Mouse (Mus musculus): ENCODE measurements around the gene Apoa5. TPM values are rescaled to one million over a fixed set of nuclear protein-coding genes. Genes with fewer than 3 reads are reported as not detected.

Gene Apoa5
- total RNA-seq, 2 experiments from 2014 or later: not detected

DNA sequence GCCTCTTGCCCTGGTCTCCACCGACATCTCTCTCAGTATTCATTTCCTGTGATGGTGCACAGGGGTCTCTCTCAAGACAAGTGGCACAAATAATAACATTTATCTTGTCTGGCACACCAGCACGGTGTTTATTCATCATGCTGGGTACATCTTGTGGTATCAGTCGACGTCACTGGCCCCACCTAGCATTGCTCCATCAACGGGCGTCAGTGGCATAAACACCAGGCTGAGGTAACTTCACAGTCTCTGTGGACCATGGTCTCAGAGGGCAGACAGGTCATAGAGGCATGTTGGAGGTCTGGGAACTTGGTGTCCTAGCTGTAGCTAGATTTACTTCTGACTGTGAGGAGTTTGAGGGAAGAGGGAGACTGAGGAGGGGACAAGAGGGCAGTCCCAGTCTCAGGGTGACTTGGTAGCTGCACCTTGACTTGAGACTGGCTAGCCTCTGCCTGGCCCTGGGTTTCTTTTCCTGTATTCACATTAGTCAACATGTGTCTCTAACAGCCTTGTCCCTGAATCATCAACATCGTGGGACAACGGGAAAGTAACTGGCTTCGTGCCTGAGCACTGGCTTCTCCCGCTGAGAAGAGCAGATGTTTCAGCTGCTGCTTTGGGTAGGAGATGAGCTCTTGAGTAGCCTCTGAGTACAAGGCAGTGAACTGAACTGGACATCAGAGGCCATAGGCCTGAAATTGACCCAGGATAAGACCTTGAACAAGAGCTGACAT is 11.6 kb upstream of the Apoa5 start:
- intact Hi-C loops (cut with DNase I): no loop called here
- peak in 1 of 2 experiments; percentile 44 for DNase-seq (ENCODE audit: extremely low spot score in 1 of 2, low spot score in 2 of 2)

GRCm38 (mm10) chr9:46257546-46257945 is 10.9 kb upstream of the Apoa5 start:
- DNase-seq (ENCODE audit: extremely low spot score in 1 of 2, low spot score in 2 of 2): no peak
- intact Hi-C loops (cut with DNase I): no loop called here

DNA sequence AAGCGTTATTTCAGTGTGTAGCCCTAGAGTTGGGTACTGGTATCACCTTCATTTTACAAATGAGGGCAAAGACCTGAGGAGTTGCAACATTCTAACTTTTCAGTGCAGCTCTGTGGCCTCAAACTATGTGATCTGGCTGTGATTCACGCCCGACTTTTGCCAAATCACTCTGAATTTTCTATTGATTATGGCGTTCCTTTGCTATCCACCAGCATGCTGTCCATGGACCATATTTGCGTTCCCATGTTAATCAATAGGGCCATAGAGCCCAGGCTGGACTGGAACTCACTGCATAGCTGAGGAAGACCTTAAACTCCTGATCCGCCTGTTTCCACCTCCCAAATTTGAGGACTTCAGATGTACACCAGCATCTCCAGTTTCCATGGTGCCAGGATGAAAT is 9.3 kb upstream of the Apoa5 start:
- DNase-seq (ENCODE audit: extremely low spot score in 1 of 2, low spot score in 2 of 2): no peak
- intact Hi-C loops (cut with DNase I): no loop called here

GRCm38 (mm10) chr9:46261131-46261530 is 7.3 kb upstream of the Apoa5 start:
- no peak for DNase-seq (ENCODE audit: extremely low spot score in 1 of 2, low spot score in 2 of 2)
- intact Hi-C loops (cut with DNase I): no loop called here

DNA sequence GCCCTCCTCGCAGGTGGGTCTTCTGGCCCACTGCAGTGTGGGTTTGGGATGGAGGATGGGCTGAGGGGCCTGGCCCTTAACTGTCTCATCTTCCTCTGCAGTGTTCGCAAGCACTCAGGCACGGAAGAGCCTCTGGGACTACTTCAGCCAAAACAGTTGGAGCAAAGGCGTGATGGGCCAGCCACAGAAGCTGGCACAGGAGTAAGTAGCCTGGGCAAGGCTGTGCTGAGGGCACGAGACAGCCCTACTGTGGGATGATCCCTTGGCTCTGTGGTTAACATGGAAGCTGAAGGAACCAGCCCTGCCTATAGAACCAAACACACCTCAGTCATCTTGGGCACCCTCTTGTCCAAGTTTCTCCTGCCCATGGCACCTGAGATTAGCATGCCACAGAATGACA is 692 bp downstream of the Apoa5 start:
- intact Hi-C loops (cut with DNase I): no loop called here
- no peak for DNase-seq (ENCODE audit: extremely low spot score in 1 of 2, low spot score in 2 of 2)

GRCm38 (mm10) chr9:46270782-46271181 is 2.3 kb downstream of the Apoa5 start:
- intact Hi-C loops (cut with DNase I): no loop called here
- no peak for DNase-seq (ENCODE audit: extremely low spot score in 1 of 2, low spot score in 2 of 2)

DNA sequence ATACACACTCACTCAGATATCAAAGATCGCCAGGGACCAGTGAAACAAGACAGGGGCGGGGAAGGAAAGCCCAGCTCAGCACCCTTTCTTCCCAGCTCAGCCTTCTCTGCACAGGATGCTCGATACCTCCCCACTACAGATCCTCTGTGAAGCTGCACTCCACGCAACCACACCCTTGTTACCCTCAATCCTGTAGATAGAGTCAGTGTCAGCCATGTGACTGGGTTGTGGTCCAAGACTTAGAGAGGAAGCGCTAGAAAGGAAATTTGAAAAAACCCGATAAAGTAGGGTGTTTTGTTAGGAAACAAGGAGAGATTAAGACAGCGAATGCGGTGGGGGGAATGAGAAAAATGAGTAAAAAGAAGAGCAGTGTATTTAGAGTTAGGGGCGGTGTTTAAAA is 3.6 kb downstream of the Apoa5 start:
- no peak for DNase-seq (ENCODE audit: extremely low spot score in 1 of 2, low spot score in 2 of 2)
- intact Hi-C loops (cut with DNase I): no loop called here

- DNase-seq (ENCODE audit: extremely low spot score in 1 of 2, low spot score in 2 of 2): peak; percentile 88 to 93
- intact Hi-C loops (cut with DNase I): no loop called here
Observed at GRCm38 (mm10) chr9:46272677-46273454, 4.4 kb downstream of the Apoa5 start, which contains the start of gene Zpr1. Gene Zpr1 (plus strand): TSS chr9:46273064.

GRCm38 (mm10) chr9:46274494-46274893 is 6.1 kb downstream of the Apoa5 start:
- intact Hi-C loops (cut with DNase I): no loop called here

GRCm38 (mm10) chr9:46282631-46283436 is 14.4 kb downstream of the Apoa5 start, which contains the start of gene Bud13:
Gene Bud13 (plus strand): TSS chr9:46283008.
- intact Hi-C loops (cut with DNase I): no loop called here
- peak; percentile 88 to 95 for DNase-seq (ENCODE audit: extremely low spot score in 1 of 2, low spot score in 2 of 2)

More at GRCm38 (mm10) chr9:46274494-46274893, 6.1 kb downstream of the Apoa5 start:
- no peak for DNase-seq (ENCODE audit: extremely low spot score in 1 of 2, low spot score in 2 of 2)

GRCm38 (mm10) chr9:46298381-46298780 is 29.9 kb downstream of the Apoa5 start:
- no peak for DNase-seq (ENCODE audit: extremely low spot score in 1 of 2, low spot score in 2 of 2)
- intact Hi-C loops (cut with DNase I): no loop called here

DNA sequence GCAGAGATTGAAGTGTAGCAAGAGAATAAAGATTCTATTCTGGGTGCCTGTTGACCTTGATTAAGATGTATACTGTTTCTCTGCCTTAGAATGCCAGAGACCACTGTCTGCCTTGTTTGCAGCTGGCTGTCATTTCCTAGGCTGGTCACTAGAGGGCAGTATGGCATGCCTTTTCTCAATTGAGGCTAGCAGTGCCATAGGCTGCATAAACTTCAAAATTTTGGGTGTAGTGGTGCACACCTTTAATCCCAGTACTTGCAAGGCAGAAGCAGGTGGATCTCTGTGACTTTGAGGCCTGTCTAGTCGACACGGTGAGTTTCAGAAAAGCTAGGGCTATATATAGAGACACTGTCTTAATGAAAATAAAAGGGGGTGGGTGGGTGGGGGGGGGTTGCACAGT is 33.7 kb downstream of the Apoa5 start:
- DNase-seq (ENCODE audit: extremely low spot score in 1 of 2, low spot score in 2 of 2): peak; percentile 50 to 59
- intact Hi-C loops (cut with DNase I): no loop called here

DNA sequence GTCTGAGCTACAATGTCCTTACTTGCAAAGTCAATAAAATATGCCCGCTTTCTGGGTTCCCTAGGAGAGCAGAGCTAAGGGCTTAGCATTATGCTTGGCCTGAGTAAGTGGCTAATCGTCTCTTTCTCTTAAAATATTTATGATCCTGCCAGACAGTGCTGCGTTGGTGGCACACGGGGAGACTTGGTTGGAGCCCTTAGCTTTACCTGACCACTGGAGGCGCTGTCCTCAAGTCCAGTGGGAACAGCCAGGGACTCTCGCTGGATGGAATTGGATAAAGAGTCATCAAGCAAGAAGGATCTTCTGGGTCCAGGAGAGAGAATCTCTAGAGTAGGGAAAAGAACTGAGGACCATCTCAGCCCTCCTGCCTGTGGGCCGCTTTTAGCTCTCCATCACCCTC is 40.7 kb downstream of the Apoa5 start:
- intact Hi-C loops (cut with DNase I): no loop called here
- DNase-seq (ENCODE audit: extremely low spot score in 1 of 2, low spot score in 2 of 2): no peak

DNA sequence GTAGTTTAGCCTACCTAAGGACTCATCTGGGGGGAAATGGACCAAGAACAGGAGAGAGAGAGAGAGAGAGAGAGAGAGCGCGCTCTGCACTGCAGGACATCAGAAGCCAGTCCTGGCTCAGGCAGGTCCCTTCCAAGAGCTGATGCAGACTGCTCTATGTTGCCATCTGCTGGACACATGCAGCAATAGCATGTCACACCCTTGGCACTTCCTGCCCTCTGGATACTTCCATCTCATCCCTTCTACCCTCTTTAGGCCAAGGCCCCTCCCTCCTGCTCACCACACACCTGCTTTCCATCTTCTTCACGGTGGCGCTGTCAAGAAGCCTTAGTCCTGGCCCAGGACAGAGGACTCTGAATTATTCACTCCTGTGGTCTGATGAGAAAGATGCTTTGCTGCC is 46.1 kb downstream of the Apoa5 start:
- intact Hi-C loops (cut with DNase I): no loop called here
- peak; percentile 39 to 68 for DNase-seq (ENCODE audit: extremely low spot score in 1 of 2, low spot score in 2 of 2)

DNA sequence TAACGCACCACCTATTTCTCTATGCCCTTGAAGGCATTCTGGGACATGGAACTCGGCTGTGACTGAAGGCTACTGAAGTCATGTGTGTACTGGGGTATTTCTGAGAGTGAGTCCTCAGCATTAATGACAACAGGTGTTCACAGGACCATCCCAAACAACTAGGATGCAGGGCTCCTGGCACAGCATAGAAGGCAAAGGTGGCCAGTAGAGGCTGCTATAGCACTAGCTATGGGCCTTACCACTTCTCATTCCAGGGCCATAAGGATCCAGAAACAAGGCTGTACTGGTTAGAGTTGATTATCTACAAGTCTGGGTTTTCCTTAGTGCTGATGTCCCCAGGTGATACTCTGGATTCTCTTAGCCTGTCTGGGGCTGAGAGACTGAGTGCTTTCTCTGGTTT is 46.5 kb downstream of the Apoa5 start:
- DNase-seq (ENCODE audit: extremely low spot score in 1 of 2, low spot score in 2 of 2): no peak
- intact Hi-C loops (cut with DNase I): no loop called here

- peak in 1 of 2 experiments; percentile 44 for DNase-seq (ENCODE audit: extremely low spot score in 1 of 2, low spot score in 2 of 2)
- intact Hi-C loops (cut with DNase I): no loop called here
Observed at GRCm38 (mm10) chr9:46315807-46316365, 47.5 kb downstream of the Apoa5 start.

DNA sequence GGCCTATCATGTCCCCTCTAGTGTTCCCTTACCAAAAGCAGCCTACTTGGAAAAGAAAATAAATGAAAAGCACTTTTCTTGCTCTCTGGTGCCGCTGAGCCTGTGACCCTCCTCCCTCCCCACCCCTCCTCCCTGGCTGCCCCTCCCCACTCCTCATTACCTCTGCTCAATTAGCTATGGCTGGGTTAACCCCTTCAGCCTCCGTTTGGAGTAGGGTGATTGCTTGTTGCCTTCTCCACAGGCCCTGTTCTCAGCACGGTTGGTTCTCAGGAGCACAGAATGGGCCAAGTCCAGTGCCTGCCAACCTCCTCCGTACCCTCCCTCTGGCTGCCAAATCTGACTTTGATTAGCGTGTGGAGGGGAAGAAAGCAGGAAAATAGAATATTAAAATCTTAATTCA is 48.0 kb downstream of the Apoa5 start:
- no peak for DNase-seq (ENCODE audit: extremely low spot score in 1 of 2, low spot score in 2 of 2)

GRCm38 (mm10) chr9:46316909-46317308 is 48.5 kb downstream of the Apoa5 start:
- DNase-seq (ENCODE audit: extremely low spot score in 1 of 2, low spot score in 2 of 2): no peak
- intact Hi-C loops (cut with DNase I): no loop called here

More for the DNA sequence above, 48.0 kb downstream of the Apoa5 start:
- intact Hi-C loops (cut with DNase I): no loop called here

DNA sequence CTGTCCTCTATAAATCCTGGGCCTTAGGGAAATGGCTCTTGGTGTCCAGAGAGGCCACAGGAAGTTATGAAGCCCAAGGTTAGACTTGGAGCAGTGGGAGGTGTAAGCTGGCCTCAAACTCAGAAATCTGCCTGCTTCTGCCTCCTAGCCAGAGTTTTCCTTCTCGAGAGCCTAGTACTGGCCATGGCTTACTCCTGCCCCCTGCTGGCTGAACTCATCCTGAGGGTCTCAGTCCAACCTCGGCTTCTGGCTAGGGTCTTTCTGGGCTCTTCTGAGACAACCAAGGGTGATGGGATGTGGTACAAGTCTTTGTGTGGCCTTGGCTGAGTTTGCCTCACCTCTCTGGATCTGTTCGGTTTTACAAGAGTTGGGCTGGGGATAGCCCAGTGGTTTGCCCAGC is 49.5 kb downstream of the Apoa5 start:
- intact Hi-C loops (cut with DNase I): no loop called here
- DNase-seq (ENCODE audit: extremely low spot score in 1 of 2, low spot score in 2 of 2): no peak
